Mouse (Mus musculus) E14TG2a.4 (cell line): ENCODE measurements around the gene Notch2.

Experiments used
- CTCF ChIP-seq: conservative IDR thresholded peaks from 2 replicates; pipeline ENCODE4 v1.5.1; 2014; ENCODE audit warnings: low read length
- NANOG ChIP-seq: IDR thresholded peaks from 2 replicates; pipeline ENCODE4 v1.6.1; 2014; ENCODE audit warnings: borderline replicate concordance, low read length, mixed read lengths
- POU5F1 ChIP-seq: IDR thresholded peaks from 2 replicates; pipeline ENCODE4 v1.6.1; 2014; ENCODE audit warnings: low read length, borderline replicate concordance

DNA sequence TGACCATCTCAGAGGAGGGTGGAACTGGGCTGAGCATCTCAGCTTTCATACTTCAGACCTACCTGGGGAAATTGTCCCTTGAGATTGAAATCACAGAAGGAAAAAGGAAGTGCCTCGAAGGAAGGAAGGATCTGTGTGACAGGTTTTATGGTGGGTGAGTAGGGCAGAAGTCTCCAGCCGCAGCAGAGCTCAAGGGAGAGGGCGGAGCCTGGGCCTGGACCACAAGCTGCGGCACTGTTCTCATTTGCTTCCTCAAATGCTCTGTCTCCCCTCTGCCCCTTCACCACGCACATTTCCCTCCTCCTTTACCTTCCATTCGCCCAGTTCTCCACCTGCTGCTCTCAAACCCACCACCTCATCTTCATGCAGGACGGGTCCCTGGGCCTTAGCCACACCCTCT, 42.2 kb upstream of the Notch2 start:
- TF ChIP-seq CTCF (no peak), NANOG (no peak), POU5F1 (no peak)
